Mouse (Mus musculus) heart, postnatal 0 days (tissue): ENCODE results near the gene Snx29.

ENCODE experiments used
- CTCF ChIP-seq: IDR thresholded peaks from 2 replicates; pipeline ENCODE4 v1.5.1; 2016; ENCODE audit warnings: antibody characterized with exemption, control low read depth, low read depth
- EP300 ChIP-seq: IDR thresholded peaks from 2 replicates; pipeline ENCODE4 v1.6.1; 2016; ENCODE audit warnings: antibody characterized with exemption, low read depth

GRCm38 (mm10) chr16:11626616-11627015 lies 303.9 kb downstream of the Snx29 start:
- TF ChIP-seq EP300 (no peak), CTCF (no peak)
